In the genomic region with DNA sequence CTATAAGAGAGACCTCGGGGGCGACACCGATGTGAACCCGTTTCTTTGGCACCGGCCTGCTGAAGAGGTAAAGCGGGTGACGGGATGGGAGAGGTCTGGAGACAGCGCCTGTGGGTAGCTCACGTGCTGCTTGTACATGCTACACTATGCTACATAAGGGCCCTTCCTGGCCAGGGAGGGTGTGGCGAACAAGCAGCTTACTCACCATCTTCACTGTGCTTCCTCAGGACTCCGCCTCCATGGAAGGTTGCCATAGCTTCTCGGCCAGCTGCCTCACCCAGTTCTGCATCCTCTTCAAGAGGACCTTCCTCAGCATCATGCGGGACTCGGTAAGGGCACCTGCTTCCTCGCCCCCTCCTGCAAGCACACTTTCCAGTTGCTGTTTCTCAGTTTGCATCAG, we compare ENCODE assay signal across 30 mouse cellular contexts. TPM values are rescaled to one million over a fixed set of nuclear protein-coding genes. Genes with fewer than 3 reads are reported as not detected.
DNase-seq lines count a peak whose midpoint lies in the region; ATAC-seq and TF ChIP-seq lines count a peak whose summit lies in the region.
"Had no signal": no experiment of that assay in that cellular context is flagged by ENCODE, and none has a peak within 500 bp of the region (broad histone marks: within the 10 kb centered on the region; RNA-seq: fewer than 3 reads in every experiment).

No protein-coding gene starts in this region.

- no peaks in the 10 kb centered on the region for H3K27me3 ChIP-seq in lung, embryonic 16.5 days (ENCODE audit: control insufficient read depth, insufficient read depth, low read depth, low read length)
- H3K27me3 ChIP-seq in MEL (ENCODE audit: control insufficient read depth in 1 of 2, insufficient read depth in 2 of 2, low read length in 2 of 2), result no peaks in the 10 kb centered on the region
- no peaks in the 10 kb centered on the region for H3K27me3 ChIP-seq in midbrain, postnatal 0 days (ENCODE audit: insufficient read depth, low read length)
- H3K27me3 ChIP-seq: embryonic facial prominence, embryonic 15.5 days; forebrain, embryonic 15.5 days; heart, embryonic 12.5 days; kidney, embryonic 15.5 days; limb, embryonic 15.5 days; neural tube, embryonic 12.5 days had no signal

- no peak for TF ChIP-seq RAD21 in MEL (IDR thresholded peaks at IDR 0.05; ENCODE audit: low read depth, low read length)

- no peak for TF ChIP-seq POLR2A in MEL (IDR thresholded peaks at IDR 0.05; ENCODE audit: control insufficient read depth in 1 of 2, insufficient read depth in 1 of 2, low read depth in 1 of 2, low read length in 2 of 2, poor library complexity in 1 of 2)

- ATAC-seq in lung, embryonic 16.5 days (ENCODE audit: low read depth), result peak; percentile 10; the same call in 1 of the 2 replicates
- peak; percentile 58; the same call in 1 of the 2 replicates for ATAC-seq in megakaryocyte-erythroid progenitor cell, adult 5-6 weeks (replicated peaks; ENCODE audit: low FRiP score, low TSS enrichment, poor library complexity, severe bottlenecking)
- ATAC-seq in midbrain, postnatal 0 days (ENCODE audit: low FRiP score), result no peak
- ATAC-seq: forebrain, embryonic 15.5 days; hindbrain, postnatal 0 days; intestine, embryonic 16.5 days had no signal

- no peaks in the 10 kb centered on the region for H3K9me3 ChIP-seq in lung, embryonic 16.5 days (ENCODE audit: control insufficient read depth, low read length)
- H3K9me3 ChIP-seq in MEL (replicated peaks; ENCODE audit: insufficient read depth, low read length), result no peaks in the 10 kb centered on the region
- H3K9me3 ChIP-seq in midbrain, postnatal 0 days (ENCODE audit: low read length), result no peaks in the 10 kb centered on the region
- H3K9me3 ChIP-seq: embryonic facial prominence, embryonic 15.5 days; forebrain, embryonic 15.5 days; heart, embryonic 12.5 days; hindbrain, embryonic 10.5 days; kidney, embryonic 15.5 days; limb, embryonic 15.5 days; neural tube, embryonic 12.5 days had no signal

- H3K27ac ChIP-seq in lung, embryonic 16.5 days (ENCODE audit: low read length), result no peak overlapping the region
- H3K27ac ChIP-seq in MEL (ENCODE audit: control insufficient read depth, low read depth, low read length), result no peak overlapping the region
- no peak overlapping the region for H3K27ac ChIP-seq in midbrain, postnatal 0 days (ENCODE audit: low read depth, low read length)
- H3K27ac ChIP-seq: embryonic facial prominence, embryonic 15.5 days; forebrain, embryonic 15.5 days; hindbrain, embryonic 10.5 days; hindbrain, postnatal 0 days; kidney, embryonic 15.5 days; left cerebral cortex, adult 2 months; limb, embryonic 15.5 days; liver, embryonic 14.5 days; neural tube, embryonic 12.5 days had no signal

- TF ChIP-seq CTCF in MEL (IDR thresholded peaks at IDR 0.05 in 2 of 3, conservative IDR thresholded peaks at IDR 0.05 in 1 of 3; ENCODE audit: control insufficient read depth in 1 of 3, insufficient read depth in 1 of 3, low read depth in 2 of 3, low read length in 3 of 3, poor library complexity in 1 of 3, severe bottlenecking in 1 of 3), result no peak
- TF ChIP-seq CTCF in midbrain, postnatal 0 days (IDR thresholded peaks at IDR 0.05), result no peak

- DNase-seq in lung, postnatal 25 days (ENCODE audit: low spot score), result no peak
- DNase-seq in MEL (ENCODE audit: low read depth, low spot score), result peak; percentile 65
- DNase-seq in lung, postnatal 10 days, result peak; percentile 37
- no peak for DNase-seq in midbrain, postnatal 0 days (ENCODE audit: low spot score)
- no peak for DNase-seq in MN1 (ENCODE audit: low spot score)
- DNase-seq: adrenal gland, postnatal 36 days; cerebellum, adult 11 months; cerebellum, adult 9-11 months; gastrocnemius, postnatal 14 days; heart, postnatal 10 days; layer of hippocampus, adult 9-11 months; left cerebral cortex, postnatal 4 days; midbrain, embryonic 14.5 days; right cerebral cortex, adult 18-20 months had no signal

- H3K9ac ChIP-seq in lung, embryonic 16.5 days (ENCODE audit: low read length), result no peak overlapping the region
- H3K9ac ChIP-seq in MEL (ENCODE audit: control insufficient read depth, low read depth, low read length, poor library complexity, severe bottlenecking), result no peak overlapping the region
- no peak overlapping the region for H3K9ac ChIP-seq in midbrain, postnatal 0 days (replicated peaks; ENCODE audit: low read length, poor library complexity, severe bottlenecking)
- H3K9ac ChIP-seq: embryonic facial prominence, embryonic 15.5 days; forebrain, embryonic 15.5 days; heart, embryonic 12.5 days; kidney, embryonic 15.5 days; limb, embryonic 15.5 days; liver, embryonic 14.5 days; neural tube, embryonic 12.5 days had no signal

- no peaks in the 10 kb centered on the region for H3K79me2 ChIP-seq in MEL (ENCODE audit: control insufficient read depth, insufficient read depth, low read length, poor library complexity)

- no peak overlapping the region for H3K4me3 ChIP-seq in lung, embryonic 16.5 days (ENCODE audit: low read length)
- no peak overlapping the region for H3K4me3 ChIP-seq in MEL (ENCODE audit: control insufficient read depth in 1 of 2, insufficient read depth in 1 of 2, low read depth in 2 of 2, low read length in 2 of 2)
- H3K4me3 ChIP-seq in midbrain, postnatal 0 days (ENCODE audit: low read depth, low read length), result no peak overlapping the region
- H3K4me3 ChIP-seq: embryonic facial prominence, embryonic 15.5 days; forebrain, embryonic 15.5 days; heart, embryonic 12.5 days; hindbrain, embryonic 10.5 days; kidney, embryonic 15.5 days; left cerebral cortex, adult 2 months; limb, embryonic 15.5 days; neural tube, embryonic 12.5 days had no signal

- no peak overlapping the region for H3K4me2 ChIP-seq in lung, embryonic 16.5 days (ENCODE audit: low read depth, low read length)
- no peak overlapping the region for H3K4me2 ChIP-seq in midbrain, postnatal 0 days (ENCODE audit: low read depth, low read length, poor library complexity, severe bottlenecking)
- H3K4me2 ChIP-seq: embryonic facial prominence, embryonic 15.5 days; forebrain, embryonic 15.5 days; heart, embryonic 12.5 days; kidney, embryonic 15.5 days; limb, embryonic 15.5 days; neural tube, embryonic 12.5 days had no signal

- no peak for TF ChIP-seq EP300 in MEL (IDR thresholded peaks at IDR 0.05; ENCODE audit: low read depth in 1 of 2, low read length in 2 of 2)

- WGBS in lung, embryonic 16.5 days, result 84% methylated on average over 15 of the region's 15 CpGs
- WGBS in midbrain, postnatal 0 days, result 91% methylated on average over 15 of the region's 15 CpGs

- no peaks in the 10 kb centered on the region for H3K36me3 ChIP-seq in lung, embryonic 16.5 days (ENCODE audit: control insufficient read depth, insufficient read depth, low read length)
- no peaks in the 10 kb centered on the region for H3K36me3 ChIP-seq in MEL (ENCODE audit: control insufficient read depth in 1 of 2, insufficient read depth in 2 of 2, low read length in 2 of 2)
- peaks cover 79% of the 10 kb centered on the region for H3K36me3 ChIP-seq in midbrain, postnatal 0 days (ENCODE audit: insufficient read depth, low read length)
- H3K36me3 ChIP-seq: kidney, embryonic 15.5 days; limb, embryonic 15.5 days had no signal

- H3K4me1 ChIP-seq in lung, embryonic 16.5 days (replicated peaks; ENCODE audit: control insufficient read depth, insufficient read depth, low read length), result no peaks in the 10 kb centered on the region
- 0 out of 4 replicates have a peak, but pooled peaks cover 0 to 5% of the 10 kb centered on the region in 2 experiments for H3K4me1 ChIP-seq in MEL (ENCODE audit: control insufficient read depth in 1 of 2, insufficient read depth in 2 of 2, low read length in 2 of 2)
- H3K4me1 ChIP-seq in midbrain, postnatal 0 days (ENCODE audit: insufficient read depth, low read length), result no peaks in the 10 kb centered on the region
- H3K4me1 ChIP-seq: forebrain, embryonic 15.5 days; heart, embryonic 12.5 days had no signal

RNA-seq across cellular contexts. Expression of gene Tff3, which starts 21.1 kb away (rescaled TPM):
- polyA plus RNA-seq in lung, embryonic 16.5 days (2015; fragmentation: Nextera tagmentation; extraction: Ambion mirVana), result 0.58 and 1.6 TPM in 2 replicates
- not detected in 2 replicates for total RNA-seq in MEL (2012; rRNA removed)
- polyA plus RNA-seq in MEL (2012; ENCODE audit: insufficient read depth in 1 of 2, insufficient read length in 2 of 2, low read depth in 1 of 2, low replicate concordance in 2 of 2, missing spikeins in 1 of 2), result not detected
- total RNA-seq in megakaryocyte-erythroid progenitor cell, adult 5-6 weeks (2014; fragmentation: Nextera tagmentation), result not detected in 2 replicates
- total RNA-seq in megakaryocyte-erythroid progenitor cell, adult 5-6 weeks (2017), result not detected in 2 replicates
- not detected in 2 replicates for total RNA-seq in midbrain, postnatal 0 days (2014; rRNA removed)
- polyA plus RNA-seq in midbrain, postnatal 0 days (2015; fragmentation: Nextera tagmentation; extraction: Ambion mirVana), result 0.52 and 0.83 TPM in 2 replicates
- total RNA-seq: adrenal gland, adult 18-20 months; adrenal gland, postnatal 36 days; common myeloid progenitor, adult 5-6 weeks; gastrocnemius, postnatal 14 days; heart, adult 18-20 months; heart, postnatal 10 days; hindbrain, postnatal 0 days; left cerebral cortex, adult 2 months; left cerebral cortex, postnatal 4 days had no signal
- polyA plus RNA-seq: embryonic facial prominence, embryonic 15.5 days; heart, embryonic 12.5 days; hindbrain, embryonic 10.5 days had no signal

RNA-seq across cellular contexts. Expression of gene Tff2, which starts 35.7 kb away (rescaled TPM):
- 0.46 TPM in 1 of 2 replicates, not detected in the other for polyA plus RNA-seq in lung, embryonic 16.5 days (2015; fragmentation: Nextera tagmentation; extraction: Ambion mirVana)
- not detected in 2 replicates for total RNA-seq in MEL (2012; rRNA removed)
- not detected for polyA plus RNA-seq in MEL (2012; ENCODE audit: insufficient read depth in 1 of 2, insufficient read length in 2 of 2, low read depth in 1 of 2, low replicate concordance in 2 of 2, missing spikeins in 1 of 2)
- not detected in 2 replicates for total RNA-seq in megakaryocyte-erythroid progenitor cell, adult 5-6 weeks (2014; fragmentation: Nextera tagmentation)
- not detected in 2 replicates for total RNA-seq in megakaryocyte-erythroid progenitor cell, adult 5-6 weeks (2017)
- total RNA-seq in midbrain, postnatal 0 days (2014; rRNA removed), result not detected in 2 replicates
- not detected in 2 replicates for polyA plus RNA-seq in midbrain, postnatal 0 days (2015; fragmentation: Nextera tagmentation; extraction: Ambion mirVana)
- total RNA-seq: adrenal gland, adult 18-20 months; adrenal gland, postnatal 36 days; common myeloid progenitor, adult 5-6 weeks; gastrocnemius, postnatal 14 days; heart, adult 18-20 months; heart, postnatal 10 days; hindbrain, postnatal 0 days; left cerebral cortex, adult 2 months; left cerebral cortex, postnatal 4 days had no signal
- polyA plus RNA-seq: forebrain, embryonic 15.5 days; heart, embryonic 12.5 days; hindbrain, embryonic 10.5 days; hindbrain, postnatal 0 days; limb, embryonic 15.5 days; liver, embryonic 14.5 days; midbrain, embryonic 14.5 days; neural tube, embryonic 12.5 days had no signal

RNA-seq across cellular contexts. Expression of gene Abcg1, which starts 50.9 kb away (rescaled TPM):
- polyA plus RNA-seq in lung, embryonic 16.5 days (2015; fragmentation: Nextera tagmentation; extraction: Ambion mirVana), result 12.9 and 15.1 TPM in 2 replicates
- 10.4 and 11.6 TPM in 2 replicates for total RNA-seq in MEL (2012; rRNA removed)
- 10 to 100 TPM in 1 of 2 experiments, not detected in 1; 18.0 TPM for polyA plus RNA-seq in MEL (2012; ENCODE audit: insufficient read depth in 1 of 2, insufficient read length in 2 of 2, low read depth in 1 of 2, low replicate concordance in 2 of 2, missing spikeins in 1 of 2)
- 5.4 and 8.5 TPM in 2 replicates for total RNA-seq in megakaryocyte-erythroid progenitor cell, adult 5-6 weeks (2014; fragmentation: Nextera tagmentation)
- total RNA-seq in megakaryocyte-erythroid progenitor cell, adult 5-6 weeks (2017), result 5.1 and 9.6 TPM in 2 replicates
- 29.2 and 38.7 TPM in 2 replicates for total RNA-seq in midbrain, postnatal 0 days (2014; rRNA removed)
- 19.6 and 20.7 TPM in 2 replicates for polyA plus RNA-seq in midbrain, postnatal 0 days (2015; fragmentation: Nextera tagmentation; extraction: Ambion mirVana)

RNA-seq across cellular contexts. Expression of gene Tff1, which starts 56.7 kb away (rescaled TPM):
- polyA plus RNA-seq in lung, embryonic 16.5 days (2015; fragmentation: Nextera tagmentation; extraction: Ambion mirVana), result not detected in 2 replicates
- not detected in 2 replicates for total RNA-seq in MEL (2012; rRNA removed)
- not detected for polyA plus RNA-seq in MEL (2012; ENCODE audit: insufficient read depth in 1 of 2, insufficient read length in 2 of 2, low read depth in 1 of 2, low replicate concordance in 2 of 2, missing spikeins in 1 of 2)
- total RNA-seq in megakaryocyte-erythroid progenitor cell, adult 5-6 weeks (2014; fragmentation: Nextera tagmentation), result not detected in 2 replicates
- not detected in 2 replicates for total RNA-seq in megakaryocyte-erythroid progenitor cell, adult 5-6 weeks (2017)
- total RNA-seq in midbrain, postnatal 0 days (2014; rRNA removed), result not detected in 2 replicates
- not detected in 2 replicates for polyA plus RNA-seq in midbrain, postnatal 0 days (2015; fragmentation: Nextera tagmentation; extraction: Ambion mirVana)
- total RNA-seq: adrenal gland, adult 18-20 months; adrenal gland, postnatal 36 days; common myeloid progenitor, adult 5-6 weeks; gastrocnemius, postnatal 14 days; heart, adult 18-20 months; heart, postnatal 10 days; hindbrain, postnatal 0 days; left cerebral cortex, adult 2 months; left cerebral cortex, postnatal 4 days had no signal
- polyA plus RNA-seq: embryonic facial prominence, embryonic 15.5 days; forebrain, embryonic 15.5 days; heart, embryonic 12.5 days; hindbrain, embryonic 10.5 days; hindbrain, postnatal 0 days; limb, embryonic 15.5 days; liver, embryonic 14.5 days; midbrain, embryonic 14.5 days; neural tube, embryonic 12.5 days had no signal

Comparison
In these comparisons a context has a peak if more than half of its experiments do, and no peak if none do; other contexts are left out.
1. DNase-seq: peak in MEL (single experiment) and lung, postnatal 10 days (single experiment); none in lung, postnatal 25 days (single experiment), midbrain, postnatal 0 days (single experiment) and MN1 (single experiment).